Mouse (Mus musculus) lung, postnatal 14 days (tissue): ENCODE data around the gene Tmem40.
A peak's percentile ranks its signal among the peaks of the same experiment; 100 is the strongest.

ENCODE experiments used
- DNase-seq: peaks from one replicate; pipeline ENCODE4 v3.0.0; 2021

Gene Tmem40

GRCm38 (mm10) chr6:115761995-115762756 lies at the start of gene Tmem40:
Gene Tmem40, minus strand, starts transcription at chr6:115762410.
- no peak for DNase-seq

- DNase-seq = no peak
These were observed 49.4 kb upstream of the Tmem40 start for GRCm38 (mm10) chr6:115811606-115812005.

DNA sequence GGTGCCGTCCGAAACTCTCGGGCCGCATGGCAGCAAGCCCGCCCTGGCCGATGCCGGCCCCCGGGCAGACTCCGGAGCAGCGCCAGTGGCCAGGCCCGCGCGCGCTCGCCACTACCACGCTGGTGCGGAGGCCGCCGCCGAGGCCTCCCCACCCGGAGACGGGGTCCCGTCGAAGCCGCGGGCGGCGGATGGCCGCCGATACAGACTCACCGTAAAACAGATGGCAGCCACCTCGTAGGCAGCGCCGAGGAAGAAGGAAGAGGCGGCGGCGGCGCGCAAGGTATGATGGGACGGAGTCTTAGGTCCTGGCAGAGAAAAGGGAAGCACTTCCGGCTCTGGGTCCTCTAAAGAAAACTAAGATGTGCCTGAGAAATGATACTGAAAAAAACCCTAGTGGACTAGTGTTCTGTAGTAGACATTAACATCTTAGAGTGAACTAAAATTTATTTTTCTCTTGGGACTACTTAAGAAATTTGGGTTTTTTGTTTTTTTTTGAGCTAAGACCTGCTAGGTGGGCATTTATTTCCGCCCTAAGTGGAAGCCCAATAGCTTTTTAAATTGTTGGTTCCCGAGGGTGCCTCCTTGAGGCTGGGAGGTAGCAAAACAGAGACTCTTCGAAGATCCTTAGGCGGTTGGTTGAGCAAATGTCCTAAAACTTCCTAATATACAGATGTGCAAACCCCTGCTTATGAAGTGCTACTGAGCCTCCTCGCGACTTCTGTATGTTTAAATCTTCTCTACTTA lies 46.5 kb upstream of the Tmem40 start, which contains the start of gene Rpl32:
Gene Rpl32 (minus strand): TSS at position 260 of the 744 bp plus-strand sequence.
- DNase-seq = peak; percentile 87

DNA sequence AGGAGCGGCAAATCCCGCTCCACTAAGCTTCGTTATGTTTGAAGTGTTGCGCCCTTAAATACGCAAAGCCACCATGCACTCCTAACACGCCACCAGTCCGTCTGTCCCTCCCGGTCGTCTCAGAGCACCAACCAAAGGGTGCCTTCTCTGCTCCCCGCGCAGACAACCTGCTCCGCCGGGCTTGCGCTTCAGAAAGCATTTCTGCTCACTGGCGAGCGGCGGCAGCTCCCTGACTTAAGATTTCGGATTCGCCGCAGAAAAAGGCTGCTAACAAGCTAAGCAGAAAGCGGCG lies 45.9 kb upstream of the Tmem40 start:
- no peak for DNase-seq

- no peak for DNase-seq
These were observed 45.4 kb upstream of the Tmem40 start for GRCm38 (mm10) chr6:115807464-115808195.

GRCm38 (mm10) chr6:115804432-115805192 lies 42.4 kb upstream of the Tmem40 start:
- no peak for DNase-seq

DNA sequence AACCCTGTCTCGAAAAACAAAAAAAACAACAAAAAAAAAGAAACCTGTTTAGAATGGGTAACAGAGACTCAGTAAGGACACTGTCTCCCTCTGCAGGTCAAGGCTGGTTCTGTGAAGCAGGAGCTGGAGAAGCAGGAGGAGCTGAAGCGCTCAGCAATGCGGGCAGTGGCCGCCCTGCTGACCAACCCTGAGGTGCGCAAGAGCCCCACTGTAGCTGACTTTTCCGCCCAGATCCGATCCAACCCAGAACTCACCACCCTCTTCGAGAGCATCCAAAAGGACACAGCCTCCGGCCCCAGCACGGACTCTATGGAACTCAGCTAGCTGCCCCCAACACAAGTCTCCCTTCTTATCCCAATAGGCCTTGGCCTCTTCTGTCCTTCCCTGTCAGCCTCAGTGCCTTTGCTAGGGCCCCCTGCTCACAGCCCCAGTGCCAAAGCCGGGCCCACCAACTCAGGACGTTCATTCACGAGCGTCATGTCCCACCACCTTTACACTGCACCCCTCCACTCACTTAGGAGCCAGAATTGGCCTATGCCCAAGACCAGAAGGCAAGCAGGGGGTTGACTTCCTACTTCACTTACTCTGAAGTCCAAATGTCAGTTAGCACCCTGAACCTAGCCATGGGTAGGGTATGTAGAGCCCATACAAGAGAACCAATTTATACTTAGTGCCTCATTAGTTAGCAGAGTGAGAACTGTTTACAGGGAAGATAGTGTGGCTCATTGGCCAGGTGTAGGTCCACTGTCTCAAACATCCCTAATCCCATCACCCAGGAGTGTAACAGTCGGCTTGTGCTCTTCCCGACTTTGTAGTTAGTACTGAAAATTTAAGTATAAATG lies 41.6 kb upstream of the Tmem40 start:
- DNase-seq = peak; percentile 79

DNA sequence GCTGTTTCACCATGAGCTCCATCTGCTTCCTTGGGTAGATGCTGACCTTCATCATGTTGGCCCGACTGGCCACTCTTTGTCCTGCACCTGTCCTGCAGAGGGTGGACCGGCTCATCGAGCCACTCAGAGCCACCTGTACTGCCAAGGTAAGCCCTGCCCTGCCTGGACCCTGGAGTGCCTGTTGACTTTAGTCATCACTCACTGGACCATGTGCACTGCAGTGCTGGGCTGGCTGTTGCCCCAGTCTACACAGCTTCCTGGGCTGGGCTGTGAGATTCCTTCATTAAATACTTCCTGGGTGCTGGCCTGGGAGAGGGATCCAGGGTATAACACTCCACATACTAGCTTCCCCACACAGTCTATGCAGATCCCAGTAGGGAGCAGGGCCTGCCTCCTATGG lies 39.6 kb upstream of the Tmem40 start:
- DNase-seq = no peak

DNA sequence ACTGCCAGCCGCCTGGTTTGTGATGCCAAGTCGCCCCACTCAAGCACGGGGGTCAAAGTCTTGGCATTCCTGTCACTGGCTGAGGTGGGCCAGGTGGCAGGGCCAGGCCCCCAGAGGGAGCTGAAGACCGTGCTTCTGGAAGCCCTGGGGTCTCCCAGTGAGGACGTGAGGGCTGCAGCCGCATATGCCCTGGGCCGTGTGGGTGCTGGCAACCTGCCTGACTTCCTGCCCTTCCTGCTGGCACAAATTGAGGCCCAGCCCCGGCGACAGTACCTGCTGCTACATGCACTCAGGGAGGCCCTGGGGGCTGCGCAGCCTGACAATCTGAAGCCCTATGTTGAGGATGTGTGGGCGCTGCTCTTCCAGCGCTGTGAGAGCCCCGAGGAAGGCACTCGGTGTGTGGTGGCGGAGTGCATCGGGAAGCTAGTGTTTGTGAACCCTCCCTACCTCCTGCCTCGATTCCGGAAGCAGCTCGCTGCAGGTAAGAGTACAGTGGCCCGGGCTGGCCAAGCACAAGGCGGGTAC lies 30.5 kb upstream of the Tmem40 start:
- DNase-seq = no peak

- DNase-seq = peak; percentile 43
These were observed 29.9 kb upstream of the Tmem40 start for GRCm38 (mm10) chr6:115791842-115792686.

DNA sequence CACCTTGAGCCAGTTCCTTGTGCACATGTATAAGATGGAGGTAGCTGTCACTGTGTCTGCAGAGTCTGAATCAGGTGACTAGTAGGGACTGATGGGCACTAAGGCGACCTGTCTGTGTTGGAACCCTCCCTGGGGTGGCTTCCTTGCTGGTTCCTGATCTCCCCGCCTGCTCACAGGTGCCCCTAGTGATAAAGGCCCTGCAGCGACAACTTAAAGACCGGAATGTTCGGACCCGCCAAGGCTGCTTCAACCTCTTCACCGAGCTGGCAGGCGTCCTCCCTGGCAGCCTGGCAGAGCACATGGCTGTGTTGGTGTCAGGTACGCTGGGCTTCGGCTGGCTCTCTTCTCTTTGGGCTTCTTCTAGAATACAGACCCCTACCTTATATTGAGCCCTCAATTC lies 28.8 kb upstream of the Tmem40 start:
- DNase-seq = no peak

GRCm38 (mm10) chr6:115782781-115783180 lies 20.6 kb upstream of the Tmem40 start:
- DNase-seq = no peak

- DNase-seq = no peak
These were observed 14.2 kb upstream of the Tmem40 start for GRCm38 (mm10) chr6:115776363-115776762.

DNA sequence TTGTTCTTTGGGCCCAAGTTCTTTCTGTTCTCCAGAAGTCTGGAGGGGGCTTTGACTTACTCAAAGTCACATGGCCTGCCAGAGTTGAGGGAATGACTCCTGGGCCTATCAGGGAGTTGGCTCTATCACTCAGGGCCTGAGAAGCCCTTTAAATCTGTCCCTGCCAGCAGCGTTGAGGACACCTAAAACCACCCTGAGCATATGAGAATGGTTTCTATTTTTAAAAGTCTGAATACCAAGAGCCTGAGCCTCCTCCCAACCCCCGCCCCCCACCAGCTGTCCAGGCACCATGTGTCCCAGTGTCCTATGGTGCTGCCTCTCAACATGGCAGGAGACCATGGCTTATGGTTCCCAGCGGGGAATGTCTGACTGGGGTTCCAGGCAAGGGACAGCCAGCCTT lies 13.6 kb upstream of the Tmem40 start:
- no peak for DNase-seq

DNA sequence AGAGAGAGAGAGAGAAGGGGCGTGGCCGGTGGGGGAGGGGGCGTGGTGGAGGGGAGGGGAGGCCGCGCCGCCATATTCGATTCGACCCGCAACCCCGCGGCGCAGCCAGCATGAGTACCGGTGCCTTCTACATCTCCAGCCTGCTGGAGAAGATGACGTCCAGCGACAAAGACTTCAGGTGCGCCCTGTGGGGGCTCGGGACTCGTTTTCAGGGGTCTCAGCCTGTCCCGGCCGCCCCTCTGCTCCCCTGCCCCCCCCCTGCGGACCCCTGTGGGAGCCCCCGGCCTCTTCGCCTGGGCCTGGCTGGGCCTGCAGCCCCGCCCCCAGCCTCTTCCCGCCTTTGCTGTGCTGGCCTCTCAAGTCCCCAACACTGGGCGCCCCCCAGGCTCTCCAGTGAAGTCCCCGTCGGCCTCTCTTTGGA lies 12.3 kb upstream of the Tmem40 start, which contains the start of gene Cand2:
Gene Cand2 (plus strand): TSS at position 38 of the 421 bp plus-strand sequence.
- DNase-seq = peak; percentile 40

- DNase-seq = no peak
These were observed 11.8 kb upstream of the Tmem40 start for GRCm38 (mm10) chr6:115773966-115774413.

- DNase-seq = no peak
These were observed 10.4 kb upstream of the Tmem40 start for GRCm38 (mm10) chr6:115772604-115773003.

GRCm38 (mm10) chr6:115772201-115772600 lies 10.0 kb upstream of the Tmem40 start:
- DNase-seq = no peak

DNA sequence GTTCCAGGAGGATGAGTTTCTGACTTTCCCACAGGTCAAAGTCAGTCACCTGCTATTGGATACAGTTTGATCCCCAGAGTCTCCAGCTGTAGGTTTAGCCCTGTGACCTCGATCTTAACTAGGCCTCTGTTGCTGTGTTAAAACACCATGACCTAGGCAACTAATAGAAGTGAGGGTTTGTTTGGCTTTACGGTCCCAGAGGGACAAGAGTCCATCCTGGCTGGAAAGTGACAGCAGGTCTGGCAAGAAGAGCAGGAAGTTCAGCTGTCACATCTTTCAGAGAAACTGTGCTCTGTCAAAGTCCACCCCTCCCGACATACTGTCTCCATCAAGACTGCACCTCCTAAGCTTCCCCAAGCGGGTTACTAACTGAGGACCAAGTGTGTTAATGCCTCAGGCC lies 8.6 kb upstream of the Tmem40 start:
- no peak for DNase-seq

DNA sequence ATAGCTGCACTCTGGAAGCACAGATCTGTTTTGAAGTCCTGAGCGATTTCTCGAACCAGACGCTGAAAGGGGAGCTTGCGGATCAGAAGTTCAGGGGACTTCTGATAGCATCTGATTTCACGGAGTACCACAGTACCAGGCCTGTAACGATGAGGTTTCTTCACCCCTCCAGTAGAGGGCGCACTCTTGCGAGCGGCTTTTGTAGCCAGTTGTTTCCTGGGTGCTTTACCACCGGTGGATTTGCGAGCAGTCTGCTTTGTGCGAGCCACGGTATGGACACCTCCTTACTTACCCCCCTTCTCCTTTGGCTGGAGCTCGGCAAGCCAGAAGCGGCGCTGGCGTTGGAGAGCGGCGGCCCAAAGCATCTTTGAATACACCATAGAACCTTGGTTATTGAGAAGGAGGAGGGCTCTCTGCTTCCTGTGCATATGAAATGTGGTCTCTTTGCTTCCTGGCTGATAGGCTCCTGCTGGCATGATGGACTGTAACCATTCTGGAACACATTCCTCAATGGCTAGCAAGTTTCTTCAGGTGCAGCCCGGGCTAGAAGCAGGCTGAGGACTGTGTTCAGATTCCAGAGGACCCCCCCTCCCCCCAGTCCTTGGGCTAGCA lies 8.0 kb upstream of the Tmem40 start:
- DNase-seq = no peak
